Mouse (Mus musculus): ENCODE measurements at regions not wholly inside any gene's neighbourhood (a gene's known extent, or its start where the extent isn't known, plus 50 kb on each side); places are given as distances from the start of the nearest gene placed in this dataset.

DNA sequence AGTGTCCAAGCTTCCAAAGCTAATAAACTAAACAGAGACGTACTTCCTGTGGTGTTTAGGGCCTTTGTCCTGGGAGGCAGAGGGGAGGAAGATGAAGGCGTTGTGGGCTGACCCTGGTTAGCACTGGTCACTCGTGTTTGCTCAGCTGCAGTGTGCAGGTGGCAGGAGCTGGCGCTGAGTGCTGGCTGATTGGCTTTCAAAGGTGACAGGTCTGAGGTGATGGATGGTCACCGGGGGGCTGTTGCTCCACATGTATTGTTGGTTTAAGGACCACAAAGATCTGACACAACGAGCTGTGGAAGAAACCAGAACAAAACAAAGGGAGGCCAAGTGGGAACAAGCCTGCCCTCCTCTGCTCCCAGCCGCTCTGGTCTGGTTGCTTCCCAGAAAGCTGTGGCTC is 320.1 kb downstream of the Rps24 start:
- Histone ChIP-seq H3K4me1 (peaks cover 21% of the 10 kb centered on the region), H3K27ac (peak overlapping the region; percentile 68), H3K27me3 (no peaks in the 10 kb centered on the region), H3K4me3 (replicated peaks) (no peak overlapping the region), H3K36me3 (no peaks in the 10 kb centered on the region), H3K9me3 (replicated peaks) (no peaks in the 10 kb centered on the region), H3K9ac (no peak overlapping the region), H3K4me2 (no peak overlapping the region)
- ATAC-seq (replicated peaks; ENCODE audit: low FRiP score): peak; percentile 85
- WGBS: 10% methylated on average over 7 of the region's 7 CpGs

- no peaks in the 10 kb centered on the region for H3K27me3 ChIP-seq
- no peak overlapping the region for H3K9ac ChIP-seq
- peaks cover 46% of the 10 kb centered on the region for H3K4me1 ChIP-seq
- H3K9me3 ChIP-seq (replicated peaks): no peaks in the 10 kb centered on the region
- H3K36me3 ChIP-seq: no peaks in the 10 kb centered on the region
- ATAC-seq (replicated peaks; ENCODE audit: low FRiP score): peak; percentile 72
- no peak overlapping the region for H3K4me2 ChIP-seq
- 23% methylated on average over 13 of the region's 13 CpGs for WGBS
- peak overlapping the region; percentile 75 for H3K27ac ChIP-seq
- H3K4me3 ChIP-seq (replicated peaks): no peak overlapping the region
These were observed 336.1 kb downstream of the Rps24 start for GRCm38 (mm10) chr14:24822876-24823567.

GRCm38 (mm10) chr14:24824351-24824750 is 337.4 kb downstream of the Rps24 start:
- Histone ChIP-seq H3K27me3 (no peaks in the 10 kb centered on the region), H3K27ac (no peak overlapping the region), H3K4me2 (no peak overlapping the region), H3K9me3 (replicated peaks) (no peaks in the 10 kb centered on the region), H3K9ac (no peak overlapping the region), H3K4me3 (replicated peaks) (no peak overlapping the region), H3K36me3 (no peaks in the 10 kb centered on the region), H3K4me1 (peaks cover 57% of the 10 kb centered on the region)
- no peak for ATAC-seq (replicated peaks; ENCODE audit: low FRiP score)
- WGBS: 63% methylated on average over 2 of the region's 2 CpGs

DNA sequence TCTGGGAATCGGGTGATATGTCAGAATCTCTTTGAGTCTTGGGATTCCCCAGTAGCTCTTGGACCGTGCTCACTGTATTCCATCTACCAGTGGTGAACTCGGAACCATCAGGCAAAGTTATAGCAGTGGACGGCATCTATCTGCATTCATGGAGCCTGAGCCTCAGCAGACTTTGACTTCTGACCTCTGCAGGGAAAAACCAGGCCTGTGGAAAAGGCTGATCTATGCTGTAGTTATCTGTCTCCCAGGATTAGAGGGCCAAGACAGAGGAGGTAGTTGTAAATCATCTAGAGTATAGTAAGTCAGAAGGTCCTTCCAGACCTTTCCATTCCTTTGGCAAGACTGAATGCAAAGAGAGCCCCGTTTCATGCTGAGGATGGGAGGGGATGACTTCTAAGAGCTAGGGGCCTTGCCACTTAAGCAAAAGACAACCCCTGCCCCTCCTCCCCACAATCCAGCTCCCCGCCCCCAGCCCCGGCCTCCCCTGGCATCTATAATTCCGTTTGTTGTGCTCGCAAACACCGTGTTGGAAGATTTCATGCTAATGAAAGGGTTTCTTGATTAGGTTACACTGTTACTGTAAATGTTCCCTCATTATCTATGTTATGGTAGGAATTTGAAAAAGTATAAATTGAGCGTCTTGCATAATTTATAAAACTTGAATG is 338.9 kb downstream of the Rps24 start:
- no peaks in the 10 kb centered on the region for H3K9me3 ChIP-seq (replicated peaks)
- H3K4me3 ChIP-seq (replicated peaks): no peak overlapping the region
- WGBS: 54% methylated on average over 11 of the region's 11 CpGs
- no peak overlapping the region for H3K27ac ChIP-seq
- ATAC-seq (replicated peaks; ENCODE audit: low FRiP score): no peak
- H3K9ac ChIP-seq: no peak overlapping the region
- peaks cover 63% of the 10 kb centered on the region for H3K4me1 ChIP-seq
- no peaks in the 10 kb centered on the region for H3K27me3 ChIP-seq
- H3K36me3 ChIP-seq: no peaks in the 10 kb centered on the region
- H3K4me2 ChIP-seq: no peak overlapping the region

- ATAC-seq (replicated peaks; ENCODE audit: low FRiP score): no peak
- H3K36me3 ChIP-seq: no peaks in the 10 kb centered on the region
- H3K27ac ChIP-seq: peak overlapping the region; percentile 72
- WGBS: 38% methylated on average over 13 of the region's 13 CpGs
- H3K4me2 ChIP-seq: no peak overlapping the region
- H3K4me1 ChIP-seq: peaks cover 63% of the 10 kb centered on the region
- no peak overlapping the region for H3K4me3 ChIP-seq (replicated peaks)
- H3K9me3 ChIP-seq (replicated peaks): no peaks in the 10 kb centered on the region
- H3K9ac ChIP-seq: no peak overlapping the region
- no peaks in the 10 kb centered on the region for H3K27me3 ChIP-seq
These were observed 339.8 kb downstream of the Rps24 start for GRCm38 (mm10) chr14:24826471-24827337.

GRCm38 (mm10) chr14:24827381-24828031 is 340.6 kb downstream of the Rps24 start:
- Histone ChIP-seq H3K4me3 (replicated peaks) (no peak overlapping the region), H3K9ac (no peak overlapping the region), H3K4me1 (peaks cover 60% of the 10 kb centered on the region), H3K27me3 (no peaks in the 10 kb centered on the region), H3K9me3 (replicated peaks) (no peaks in the 10 kb centered on the region), H3K4me2 (no peak overlapping the region), H3K27ac (peak overlapping the region; percentile 72), H3K36me3 (no peaks in the 10 kb centered on the region)
- 0 out of 2 replicates have a peak, but pooled peaks have one; percentile 33 for ATAC-seq (replicated peaks; ENCODE audit: low FRiP score)
- 34% methylated on average over 8 of the region's 8 CpGs for WGBS

DNA sequence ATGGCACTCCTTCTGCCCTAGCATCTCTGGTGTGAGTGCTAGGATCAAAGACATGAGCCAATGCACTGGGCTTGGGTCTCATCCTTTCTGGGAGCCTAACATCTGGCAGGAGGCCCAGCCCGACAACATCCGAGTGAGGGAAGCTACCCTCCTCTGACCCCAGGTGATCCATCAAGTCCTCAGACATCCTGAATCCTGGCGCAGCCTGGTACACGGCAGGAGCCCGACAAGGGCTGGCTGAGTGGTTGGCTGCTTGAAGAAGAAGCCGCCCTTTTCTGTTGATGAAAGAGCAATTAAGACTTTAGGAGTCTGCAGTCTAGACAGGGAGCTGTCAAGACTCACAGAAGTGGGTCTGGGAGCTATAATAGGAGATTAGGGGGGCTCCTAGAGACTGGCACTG is 342.1 kb downstream of the Rps24 start:
- ATAC-seq (replicated peaks; ENCODE audit: low FRiP score): peak; percentile 34; the same call in 1 of the 2 replicates
- H3K9ac ChIP-seq: no peak overlapping the region
- H3K9me3 ChIP-seq (replicated peaks): no peaks in the 10 kb centered on the region
- no peak overlapping the region for H3K4me3 ChIP-seq (replicated peaks)
- no peak overlapping the region for H3K4me2 ChIP-seq
- no peaks in the 10 kb centered on the region for H3K36me3 ChIP-seq
- 10% methylated on average over 6 of the region's 6 CpGs for WGBS
- H3K4me1 ChIP-seq: peaks cover 48% of the 10 kb centered on the region
- no peaks in the 10 kb centered on the region for H3K27me3 ChIP-seq
- peak overlapping the region; percentile 38; the same call in 1 of the 2 replicates for H3K27ac ChIP-seq

GRCm38 (mm10) chr14:24833211-24833610 is 346.3 kb downstream of the Rps24 start:
- H3K4me3 ChIP-seq (replicated peaks): no peak overlapping the region

DNA sequence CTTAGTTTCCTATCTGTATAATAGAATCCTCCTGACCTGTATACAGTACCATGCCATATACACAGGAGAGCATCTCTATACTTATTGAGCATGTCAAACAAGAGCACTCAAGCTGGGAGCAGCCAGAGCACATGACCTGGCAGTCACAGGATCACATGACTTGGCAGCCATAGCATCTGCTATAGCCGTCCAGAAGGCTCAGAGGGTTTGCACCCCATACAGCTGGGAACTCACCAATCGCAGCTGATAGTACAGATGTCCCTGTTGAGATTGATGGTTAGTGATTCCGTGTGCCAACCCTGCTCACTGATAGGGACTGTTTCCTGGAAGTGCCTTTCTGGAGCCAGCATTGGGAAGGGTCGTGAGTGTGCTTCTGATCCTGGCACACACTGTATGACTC is 351.3 kb downstream of the Rps24 start:
- Histone ChIP-seq H3K36me3 (no peaks in the 10 kb centered on the region), H3K4me1 (peaks cover 11% of the 10 kb centered on the region), H3K9ac (no peak overlapping the region), H3K27ac (no peak overlapping the region), H3K4me3 (replicated peaks) (no peak overlapping the region), H3K9me3 (replicated peaks) (no peaks in the 10 kb centered on the region), H3K27me3 (no peaks in the 10 kb centered on the region), H3K4me2 (no peak overlapping the region)
- WGBS: 82% methylated on average over 4 of the region's 4 CpGs
- no peak for ATAC-seq (replicated peaks; ENCODE audit: low FRiP score)

More at GRCm38 (mm10) chr14:24833211-24833610, 346.3 kb downstream of the Rps24 start:
- Histone ChIP-seq H3K9ac (no peak overlapping the region), H3K27ac (no peak overlapping the region), H3K4me1 (peaks cover 18% of the 10 kb centered on the region), H3K36me3 (no peaks in the 10 kb centered on the region), H3K27me3 (no peaks in the 10 kb centered on the region), H3K4me2 (no peak overlapping the region), H3K9me3 (replicated peaks) (no peaks in the 10 kb centered on the region)
- no peak for ATAC-seq (replicated peaks; ENCODE audit: low FRiP score)
- 43% methylated on average over 2 of the region's 2 CpGs for WGBS

GRCm38 (mm10) chr14:24839056-24839455 is 352.1 kb downstream of the Rps24 start:
- Histone ChIP-seq H3K4me1 (peaks cover 11% of the 10 kb centered on the region), H3K4me3 (replicated peaks) (no peak overlapping the region), H3K27me3 (no peaks in the 10 kb centered on the region), H3K36me3 (no peaks in the 10 kb centered on the region), H3K9me3 (replicated peaks) (no peaks in the 10 kb centered on the region), H3K4me2 (no peak overlapping the region), H3K27ac (no peak overlapping the region), H3K9ac (no peak overlapping the region)
- WGBS: 47% methylated on average over 4 of the region's 4 CpGs
- no peak; the same call in 1 of the 2 replicates for ATAC-seq (replicated peaks; ENCODE audit: low FRiP score)

GRCm38 (mm10) chr14:24841715-24842496 is 355.0 kb downstream of the Rps24 start:
- Histone ChIP-seq H3K4me2 (no peak overlapping the region), H3K36me3 (no peaks in the 10 kb centered on the region), H3K9me3 (replicated peaks) (no peaks in the 10 kb centered on the region), H3K27me3 (no peaks in the 10 kb centered on the region), H3K27ac (no peak overlapping the region), H3K4me3 (replicated peaks) (no peak overlapping the region), H3K4me1 (peaks cover 11% of the 10 kb centered on the region), H3K9ac (no peak overlapping the region)
- WGBS: 67% methylated on average over 17 of the region's 17 CpGs
- ATAC-seq (replicated peaks; ENCODE audit: low FRiP score): no peak

All from kidney, embryonic 15.5 days (tissue).